Mouse (Mus musculus): ENCODE results near the gene Plch2.

GRCm38 (mm10) chr4:155014791-155015190, 41.8 kb downstream of the Plch2 start:
- TF ChIP-seq POLR2A (IDR thresholded peaks at IDR 0.05; ENCODE audit: extremely low read depth, insufficient read depth, low read length) (peak; percentile 20; the same call in 1 of the 2 replicates), CTCF (IDR thresholded peaks at IDR 0.05; ENCODE audit: extremely low read depth, insufficient read depth, low read length) (no peak)
